Mouse (Mus musculus): ENCODE measurements around the gene Catip.

DNA sequence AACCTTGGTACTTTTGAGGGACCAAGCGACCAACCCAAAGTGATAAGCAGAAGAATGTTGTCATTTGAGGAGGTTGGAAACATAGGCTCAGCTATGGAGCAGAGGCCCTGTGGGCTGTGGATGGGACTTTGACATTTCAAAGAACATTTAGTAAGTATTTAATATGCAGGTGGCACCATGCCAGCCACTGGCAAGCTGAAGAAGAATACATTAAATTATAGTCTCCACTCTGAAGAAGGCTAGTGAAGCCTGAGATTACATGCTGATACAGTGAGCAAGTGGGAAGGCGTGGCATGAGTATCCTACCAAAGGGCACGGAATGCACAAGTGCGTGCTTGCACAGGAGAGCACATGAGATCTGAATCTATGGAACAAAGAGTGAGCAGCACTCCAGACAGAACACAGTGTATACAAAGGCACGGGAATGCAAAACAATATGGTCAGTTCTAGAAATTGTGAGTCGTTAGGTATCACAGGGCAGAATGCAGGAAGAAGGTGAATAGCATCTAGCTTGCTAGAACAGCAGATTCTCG lies 31.9 kb upstream of the Catip start:
- TF ChIP-seq GATA1 (IDR thresholded peaks at IDR 0.05; ENCODE audit: borderline replicate concordance, low read length) (no peak), FLI1 (IDR thresholded peaks at IDR 0.05; ENCODE audit: low read length) (no peak)
